Mouse (Mus musculus) liver, adult 2 months (tissue): ENCODE results near the gene Gm17571.

Experiments used
- CTCF ChIP-seq: fragments of 200-500 bp; IDR thresholded peaks from 2 replicates; pipeline ENCODE4 v1.5.1; 2011; ENCODE audit warnings: low read depth, low read length, control low read depth
- POLR2A ChIP-seq: fragments of 200-500 bp; IDR thresholded peaks from 2 replicates; pipeline ENCODE4 v1.6.1; 2011; ENCODE audit warnings: low read length, control low read depth; ENCODE audit not compliant: insufficient read depth; ENCODE audit errors: extremely low read depth

GRCm38 (mm10) chr9:13479275-13479674 lies 32.7 kb upstream of the Gm17571 start:
- TF ChIP-seq POLR2A (no peak), CTCF (no peak)
